Mouse (Mus musculus) spleen, postnatal 10 days (tissue): ENCODE measurements around the gene Nln.
A peak's percentile ranks its signal among the peaks of the same experiment; 100 is the strongest.

ENCODE experiments used
- DNase-seq, 2 experiments: peaks; one replicate each; pipeline ENCODE4 v3.0.0; 2021 to 2022; ENCODE audit warnings: low spot score in 2 of 2

Gene Nln

GRCm38 (mm10) chr13:104044332-104044731 is 65.1 kb downstream of the Nln start:
- DNase-seq = no peak

GRCm38 (mm10) chr13:104042738-104043137 is 66.7 kb downstream of the Nln start:
- peak in 1 of 2 experiments; percentile 42 for DNase-seq

GRCm38 (mm10) chr13:104041481-104041880 is 67.9 kb downstream of the Nln start:
- DNase-seq = no peak

GRCm38 (mm10) chr13:104040950-104041349 is 68.5 kb downstream of the Nln start:
- DNase-seq = no peak

GRCm38 (mm10) chr13:104039861-104040260 is 69.6 kb downstream of the Nln start:
- no peak for DNase-seq

GRCm38 (mm10) chr13:104038891-104039290 is 70.5 kb downstream of the Nln start:
- DNase-seq = no peak

GRCm38 (mm10) chr13:104038358-104038757 is 71.1 kb downstream of the Nln start:
- DNase-seq = no peak

- DNase-seq = no peak
Measured at GRCm38 (mm10) chr13:104037531-104038290, 71.7 kb downstream of the Nln start.

GRCm38 (mm10) chr13:104036494-104037290 is 72.7 kb downstream of the Nln start:
- no peak for DNase-seq

- no peak for DNase-seq
Measured at GRCm38 (mm10) chr13:104035651-104036050, 73.8 kb downstream of the Nln start.

- DNase-seq = no peak
Measured at GRCm38 (mm10) chr13:104034854-104035253, 74.6 kb downstream of the Nln start.

- DNase-seq = no peak
Measured at GRCm38 (mm10) chr13:104032620-104033133, 76.7 kb downstream of the Nln start.

GRCm38 (mm10) chr13:104031821-104032331 is 77.5 kb downstream of the Nln start:
- no peak for DNase-seq

- no peak for DNase-seq
Measured at GRCm38 (mm10) chr13:104030956-104031355, 78.5 kb downstream of the Nln start.

- no peak for DNase-seq
Measured at GRCm38 (mm10) chr13:104029511-104029910, 79.9 kb downstream of the Nln start.

- DNase-seq = no peak
Measured at GRCm38 (mm10) chr13:104029089-104029488, 80.3 kb downstream of the Nln start.

- no peak for DNase-seq
Measured at GRCm38 (mm10) chr13:104026525-104026924, 82.9 kb downstream of the Nln start.

- no peak for DNase-seq
Measured at GRCm38 (mm10) chr13:104025710-104025995, 83.8 kb downstream of the Nln start.

GRCm38 (mm10) chr13:104024856-104025709 is 84.3 kb downstream of the Nln start:
- no peak for DNase-seq

- DNase-seq = no peak
Measured at GRCm38 (mm10) chr13:104024275-104024674, 85.1 kb downstream of the Nln start.

GRCm38 (mm10) chr13:104023356-104023911 is 86.0 kb downstream of the Nln start:
- DNase-seq = no peak
